Mouse (Mus musculus) neural tube, embryonic 14.5 days (tissue): ENCODE measurements around the gene Kmt2a. TPM values are rescaled to one million over a fixed set of nuclear protein-coding genes. Genes with fewer than 3 reads are reported as not detected.
A peak's percentile ranks its signal among the peaks of the same experiment; 100 is the strongest.

Experiments
- ATAC-seq: fragments of 200-750 bp; cut with Nextera tagmentation; 2 replicates; pipeline ENCODE4 v1.8.0; 2017; ENCODE audit warnings: low read depth, mild to moderate bottlenecking, moderate TSS enrichment, moderate library complexity
- H3K27ac ChIP-seq: fragments of 300-500 bp; sonication (generic); 2 replicates; pipeline ENCODE4 v1.5.1; 2014; ENCODE audit warnings: low read depth, mild to moderate bottlenecking, control low read depth, low read length, moderate library complexity, mixed read lengths
- H3K27me3 ChIP-seq: fragments of 300-500 bp; sonication (generic); 2 replicates; pipeline ENCODE4 v1.6.1; 2014; ENCODE audit warnings: low read length; ENCODE audit not compliant: control insufficient read depth, insufficient read depth
- H3K36me3 ChIP-seq: fragments of 300-500 bp; sonication (generic); 2 replicates; pipeline ENCODE4 v1.6.1; 2014; ENCODE audit warnings: low read length, mixed read lengths; ENCODE audit not compliant: control insufficient read depth, insufficient read depth
- H3K4me1 ChIP-seq: fragments of 300-500 bp; sonication (generic); 2 replicates; pipeline ENCODE4 v1.6.1; 2014; ENCODE audit warnings: low read length; ENCODE audit not compliant: control insufficient read depth, insufficient read depth
- H3K4me2 ChIP-seq: fragments of 300-500 bp; sonication (generic); 2 replicates; pipeline ENCODE4 v1.6.1; 2014; ENCODE audit warnings: mild to moderate bottlenecking, low read depth, low read length, control low read depth
- H3K4me3 ChIP-seq: fragments of 300-500 bp; sonication (generic); 2 replicates; pipeline ENCODE4 v1.5.1; 2014; ENCODE audit warnings: low read depth, low read length, control low read depth, mixed read lengths
- H3K9ac ChIP-seq: fragments of 300-500 bp; sonication (generic); replicated peaks from 2 replicates; pipeline ENCODE4 v1.6.1; 2014; ENCODE audit warnings: low read depth, mild to moderate bottlenecking, control low read depth, low read length, mixed read lengths
- H3K9me3 ChIP-seq: fragments of 300-500 bp; sonication (generic); 2 replicates; pipeline ENCODE4 v1.6.1; 2016; ENCODE audit warnings: low read length; ENCODE audit not compliant: control insufficient read depth
- WGBS: fragments of 180-500 bp; shearing (Covaris S2); extraction: QIAGEN DNeasy Blood & Tissue Kit; methylation state at CpG from one replicate; pipeline ENCODE4 v1.1.7; 2014; 5-methylcytosine and 5-hydroxymethylcytosine counted together
- polyA plus RNA-seq: library from polyadenylated mRNA; unstranded; fragments of >200 nt; fragmentation: Nextera tagmentation; extraction: Ambion mirVana; gene quantifications from 2 replicates; pipeline ENCODE4 v1.2.1, GENCODE M21; 2014

The Kmt2a gene
- polyA plus RNA-seq, 1 experiment from 2014 or later, result 23.1 TPM

DNA sequence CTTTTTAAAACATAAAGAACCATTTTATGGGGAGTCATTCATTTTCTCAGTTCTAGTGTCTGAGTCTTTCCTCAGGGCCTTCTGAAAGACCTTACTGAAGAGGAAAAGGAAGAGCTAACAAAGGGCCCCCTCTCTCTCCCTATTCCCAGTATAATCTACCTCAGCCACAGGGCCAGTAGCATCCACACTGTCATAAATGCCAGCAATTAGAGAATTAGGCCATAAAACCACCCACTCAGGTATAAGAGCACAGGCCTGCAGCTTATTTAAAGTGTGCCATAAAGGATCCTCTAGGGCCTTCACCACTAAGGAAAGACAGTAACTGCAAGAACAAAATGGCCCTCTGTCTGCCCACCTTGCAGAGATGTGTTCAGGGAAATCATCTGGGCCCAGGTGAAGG lies 6.9 kb downstream of the Kmt2a start:
- Histone ChIP-seq H3K4me3 (no peak overlapping the region), H3K9ac (no peak overlapping the region), H3K4me2 (no peak overlapping the region; the same call in 1 of the 2 replicates), H3K9me3 (no peaks in the 10 kb centered on the region), H3K27ac (peak overlapping the region; percentile 48; the same call in 1 of the 2 replicates), H3K27me3 (no peaks in the 10 kb centered on the region), H3K4me1 (peaks cover 64% of the 10 kb centered on the region), H3K36me3 (no peaks in the 10 kb centered on the region)
- ATAC-seq, result no peak

DNA sequence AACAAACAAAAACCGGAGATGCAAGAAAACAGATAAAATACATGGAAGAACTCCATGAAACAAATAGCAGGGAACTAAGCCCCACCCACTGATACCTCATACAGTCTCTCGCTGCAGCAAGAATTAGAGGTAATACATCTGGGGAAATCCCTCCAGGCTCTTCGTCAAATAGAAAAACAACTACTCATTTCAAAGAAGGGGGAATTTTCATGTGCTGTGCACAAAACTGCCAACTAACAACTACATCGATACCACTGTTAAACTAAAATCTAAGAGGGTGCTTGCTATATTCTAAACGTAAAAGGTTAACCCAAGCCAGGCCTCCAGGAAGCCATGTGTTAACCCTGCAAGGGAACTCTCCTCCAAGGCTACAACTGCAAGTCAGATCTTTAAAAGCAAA lies 7.4 kb downstream of the Kmt2a start:
- Histone ChIP-seq H3K36me3 (no peaks in the 10 kb centered on the region), H3K9ac (no peak overlapping the region), H3K27me3 (no peaks in the 10 kb centered on the region), H3K4me1 (peaks cover 59% of the 10 kb centered on the region), H3K9me3 (no peaks in the 10 kb centered on the region), H3K27ac (0 out of 2 replicates have a peak overlapping the region, but pooled peaks have one; percentile 48), H3K4me3 (no peak overlapping the region), H3K4me2 (no peak overlapping the region)
- 34% methylated on average over 5 of the region's 5 CpGs for WGBS
- no peak for ATAC-seq

DNA sequence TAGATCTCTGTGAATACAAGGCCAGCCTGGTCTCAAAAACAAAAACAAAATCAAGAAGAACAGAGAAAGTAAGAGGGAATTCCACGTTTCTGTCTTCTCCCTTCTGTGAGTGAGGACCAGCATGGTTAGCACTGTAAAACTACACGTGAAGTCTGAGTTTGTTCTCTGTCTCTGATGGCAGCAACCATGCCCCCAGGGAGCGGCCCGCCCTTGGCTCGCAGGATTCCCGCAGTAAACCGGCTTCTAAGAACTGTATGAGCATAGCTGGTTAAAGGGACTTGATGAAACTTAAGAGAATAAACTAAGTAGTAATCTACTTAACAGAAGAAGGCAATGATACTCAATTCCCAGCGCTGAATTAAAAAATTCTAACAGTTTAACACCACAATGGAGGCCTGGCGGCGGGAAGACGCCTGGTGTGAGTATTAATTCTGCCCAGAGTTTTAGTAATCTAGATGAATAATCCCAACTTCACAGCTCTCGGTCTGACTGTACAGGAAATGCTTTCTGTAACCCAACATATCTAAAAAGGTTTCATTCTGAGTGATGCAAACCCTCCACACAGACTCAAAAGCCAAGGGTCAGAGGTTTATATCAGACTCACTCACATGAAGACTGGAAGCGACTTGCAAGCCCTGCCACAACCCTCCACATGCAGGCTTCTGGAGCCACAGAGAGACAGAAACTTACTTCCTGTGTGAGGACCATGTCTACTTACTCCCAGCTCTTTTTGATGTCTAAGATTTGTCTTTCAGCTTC lies 12.6 kb downstream of the Kmt2a start:
- Histone ChIP-seq H3K4me1 (peaks cover 20% of the 10 kb centered on the region), H3K27me3 (no peaks in the 10 kb centered on the region), H3K4me2 (no peak overlapping the region), H3K4me3 (no peak overlapping the region), H3K9me3 (no peaks in the 10 kb centered on the region), H3K36me3 (peaks cover 9% of the 10 kb centered on the region; the same call in 1 of the 2 replicates), H3K9ac (no peak overlapping the region), H3K27ac (no peak overlapping the region)
- no peak for ATAC-seq
- WGBS, result 80% methylated on average over 13 of the region's 13 CpGs

DNA sequence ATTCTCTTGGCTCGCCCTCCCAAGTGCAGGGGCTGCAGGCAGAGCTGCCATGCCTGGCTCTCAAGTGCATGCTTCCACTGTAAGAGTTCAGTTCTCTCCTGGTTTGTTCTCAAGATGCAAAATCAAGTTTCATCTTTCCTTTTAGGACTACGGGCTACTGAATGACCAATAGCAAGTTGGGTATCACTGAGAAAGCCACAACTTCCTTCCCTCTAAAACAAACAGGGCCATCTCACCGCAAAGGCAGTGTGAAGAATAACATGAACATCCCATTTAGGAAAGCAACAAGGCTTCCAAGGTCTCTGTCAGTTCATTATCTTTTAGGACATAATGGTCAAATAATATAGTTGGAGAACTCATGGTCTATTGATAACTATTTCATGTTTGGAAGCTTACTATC lies 13.4 kb downstream of the Kmt2a start:
- no peaks in the 10 kb centered on the region for H3K9me3 ChIP-seq
- 89% methylated on average over 3 of the region's 3 CpGs for WGBS
- H3K27me3 ChIP-seq, result no peaks in the 10 kb centered on the region
- no peak overlapping the region for H3K4me3 ChIP-seq
- peaks cover 16% of the 10 kb centered on the region; the same call in 1 of the 2 replicates for H3K4me1 ChIP-seq
- ATAC-seq, result no peak
- H3K4me2 ChIP-seq, result no peak overlapping the region
- H3K9ac ChIP-seq, result no peak overlapping the region
- no peak overlapping the region for H3K27ac ChIP-seq
- peaks cover 9% of the 10 kb centered on the region; the same call in 1 of the 2 replicates for H3K36me3 ChIP-seq

DNA sequence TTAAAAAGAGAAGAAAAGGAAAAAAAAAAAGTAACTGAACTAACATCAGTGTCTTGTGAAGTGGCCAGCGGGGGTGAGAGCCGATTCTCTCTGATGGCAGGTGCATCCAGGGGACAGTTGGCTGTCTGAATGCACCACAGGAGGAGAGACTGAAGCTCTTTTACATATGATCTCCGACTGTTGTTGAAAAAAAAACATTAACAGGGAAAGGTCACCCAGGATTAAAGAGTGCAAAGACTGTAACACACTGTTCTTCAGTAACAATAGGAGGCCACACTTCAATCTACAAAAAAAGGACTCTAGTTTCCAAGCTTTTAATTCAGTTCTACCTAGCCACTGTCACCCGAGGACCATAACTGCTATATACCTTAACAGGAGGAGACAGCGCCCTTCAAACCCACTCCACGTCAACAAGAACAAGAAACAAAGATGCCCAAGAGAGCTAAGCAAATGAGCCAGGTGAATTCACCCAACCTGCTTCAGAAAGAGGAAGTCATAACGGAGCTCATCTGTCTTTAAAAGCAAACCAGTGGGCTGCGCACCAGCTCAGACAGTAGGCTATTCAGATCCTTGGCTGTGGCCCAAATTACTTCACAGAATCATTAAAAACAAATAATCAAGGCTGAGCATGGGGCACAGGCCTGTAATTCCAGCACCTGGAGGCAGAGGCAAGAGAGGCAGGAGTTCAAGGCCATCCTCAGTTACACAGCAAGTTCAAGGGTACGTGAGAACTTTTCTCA lies 14.4 kb downstream of the Kmt2a start:
- H3K4me2 ChIP-seq, result no peak overlapping the region
- 43% methylated on average over 9 of the region's 9 CpGs for WGBS
- ATAC-seq, result no peak
- peaks cover 16% of the 10 kb centered on the region; the same call in 1 of the 2 replicates for H3K4me1 ChIP-seq
- H3K27me3 ChIP-seq, result no peaks in the 10 kb centered on the region
- no peak overlapping the region for H3K27ac ChIP-seq
- no peak overlapping the region for H3K4me3 ChIP-seq
- H3K36me3 ChIP-seq, result peaks cover 9% of the 10 kb centered on the region; the same call in 1 of the 2 replicates
- no peak overlapping the region for H3K9ac ChIP-seq
- H3K9me3 ChIP-seq, result no peaks in the 10 kb centered on the region

DNA sequence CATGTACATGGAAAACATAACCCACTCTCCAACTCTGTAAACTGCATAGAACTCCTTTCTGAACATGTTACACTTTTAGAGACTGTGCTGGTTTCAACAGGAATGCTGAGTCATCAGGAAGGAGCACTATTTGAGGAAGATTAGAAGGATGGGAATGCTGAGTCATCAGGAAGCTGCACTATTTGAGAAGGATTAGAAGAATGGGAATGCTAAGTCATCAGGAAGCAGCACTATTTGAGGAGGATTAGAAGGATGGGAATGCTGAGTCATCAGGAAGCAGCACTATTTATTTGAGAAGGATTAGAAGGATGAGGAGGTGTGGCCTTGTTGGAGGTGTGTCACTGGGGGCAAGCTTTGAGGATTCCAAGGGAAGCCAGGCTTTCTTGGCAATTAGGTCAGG lies 20.0 kb downstream of the Kmt2a start:
- Histone ChIP-seq H3K9ac (no peak overlapping the region), H3K36me3 (peaks cover 9% of the 10 kb centered on the region; the same call in 1 of the 2 replicates), H3K4me1 (0 out of 2 replicates have a peak, but pooled peaks cover 2% of the 10 kb centered on the region), H3K9me3 (no peaks in the 10 kb centered on the region), H3K27ac (no peak overlapping the region), H3K4me3 (no peak overlapping the region), H3K4me2 (no peak overlapping the region), H3K27me3 (no peaks in the 10 kb centered on the region)
- no peak for ATAC-seq

DNA sequence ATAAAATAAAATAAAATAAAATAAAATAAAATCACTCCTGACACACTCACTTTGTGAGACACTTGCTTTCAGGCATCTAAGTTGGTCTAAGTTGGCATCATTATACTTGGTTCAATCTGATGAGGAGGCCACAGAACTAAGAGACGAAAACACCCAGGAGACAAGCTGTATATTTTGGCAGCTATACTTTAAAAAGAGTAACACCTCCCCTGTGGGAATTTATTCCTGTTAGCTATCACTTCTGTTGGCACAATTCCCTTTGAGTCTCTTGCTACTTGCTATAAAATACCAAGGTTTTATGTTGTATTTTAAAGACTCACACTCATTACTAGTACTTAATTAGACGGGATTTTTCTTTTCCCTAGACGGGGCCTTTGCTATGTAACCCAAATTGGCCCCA lies 22.4 kb downstream of the Kmt2a start:
- H3K9ac ChIP-seq, result no peak overlapping the region
- H3K4me1 ChIP-seq, result 0 out of 2 replicates have a peak, but pooled peaks cover 2% of the 10 kb centered on the region

DNA sequence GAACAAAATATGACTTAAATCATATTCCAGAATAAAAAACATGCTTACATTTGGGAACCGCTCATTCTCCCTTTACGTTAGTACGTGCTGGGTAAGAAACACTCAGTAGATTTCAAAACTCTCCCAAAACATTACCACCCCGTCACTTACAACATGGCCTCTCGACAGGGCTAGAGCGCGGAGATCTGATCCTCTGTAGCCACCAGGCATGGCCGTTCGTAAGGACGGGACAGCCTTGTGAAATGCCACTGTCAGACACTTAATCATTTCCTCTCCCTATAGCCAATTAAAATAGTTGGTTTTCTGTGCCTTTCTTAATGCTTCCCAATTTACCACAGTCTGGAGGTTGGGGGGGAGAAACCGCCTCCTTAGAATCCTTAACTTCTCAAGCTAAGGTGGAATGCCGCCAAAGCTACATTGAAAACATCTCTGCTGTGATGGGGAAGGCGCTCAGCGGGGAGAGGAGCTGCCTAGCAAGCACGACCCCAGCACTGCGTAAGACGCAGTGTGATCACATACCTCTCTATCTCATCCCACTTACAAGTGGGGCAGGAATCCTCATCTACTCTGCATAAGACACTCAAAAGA lies 23.6 kb downstream of the Kmt2a start:
- 92% methylated on average over 17 of the region's 17 CpGs for WGBS
- Histone ChIP-seq H3K9ac (no peak overlapping the region), H3K9me3 (no peaks in the 10 kb centered on the region), H3K4me3 (no peak overlapping the region), H3K27ac (no peak overlapping the region), H3K27me3 (no peaks in the 10 kb centered on the region), H3K4me2 (no peak overlapping the region), H3K4me1 (no peaks in the 10 kb centered on the region), H3K36me3 (no peaks in the 10 kb centered on the region; the same call in 1 of the 2 replicates)
- ATAC-seq, result no peak

More for the DNA sequence above, 22.4 kb downstream of the Kmt2a start:
- H3K36me3 ChIP-seq, result no peaks in the 10 kb centered on the region; the same call in 1 of the 2 replicates
- no peak for ATAC-seq
- no peaks in the 10 kb centered on the region for H3K27me3 ChIP-seq
- no peak overlapping the region for H3K4me3 ChIP-seq
- 75% methylated on average over 3 of the region's 3 CpGs for WGBS
- no peak overlapping the region for H3K27ac ChIP-seq
- H3K9me3 ChIP-seq, result no peaks in the 10 kb centered on the region
- H3K4me2 ChIP-seq, result no peak overlapping the region

DNA sequence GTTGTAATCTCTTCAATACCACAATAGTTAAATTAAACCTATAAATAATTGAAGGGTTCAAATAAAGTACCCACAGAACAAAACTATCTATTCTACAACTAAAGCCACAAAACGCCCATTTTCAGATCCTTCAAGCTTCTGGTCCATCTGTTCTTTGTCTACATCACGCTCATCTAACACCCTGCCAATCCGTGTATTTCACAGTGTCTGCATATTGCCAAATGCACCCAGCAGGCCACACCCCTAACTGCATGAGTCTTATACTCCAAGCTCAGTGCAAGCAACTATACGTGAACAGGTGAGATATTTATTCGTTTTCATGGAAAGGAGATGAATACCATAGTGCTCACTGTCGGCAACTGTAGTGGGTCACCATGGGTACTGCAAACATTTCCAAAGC lies 25.9 kb downstream of the Kmt2a start:
- H3K4me1 ChIP-seq, result no peaks in the 10 kb centered on the region
- H3K9me3 ChIP-seq, result no peaks in the 10 kb centered on the region
- no peak overlapping the region for H3K9ac ChIP-seq
- WGBS, result 85% methylated on average over 6 of the region's 6 CpGs
- ATAC-seq, result no peak
- no peak overlapping the region for H3K27ac ChIP-seq
- H3K4me3 ChIP-seq, result no peak overlapping the region
- no peaks in the 10 kb centered on the region; the same call in 1 of the 2 replicates for H3K36me3 ChIP-seq
- no peak overlapping the region for H3K4me2 ChIP-seq
- no peaks in the 10 kb centered on the region for H3K27me3 ChIP-seq
